Mouse (Mus musculus) mesoderm, embryonic 11.5 days (tissue): Measurements from ENCODE around the gene Cd93.
A peak's percentile ranks its signal among the peaks of the same experiment; 100 is the strongest.

ENCODE experiments used
- DNase-seq: peaks from one replicate; pipeline ENCODE4 v3.0.0-alpha.2; 2012; ENCODE audit warnings: low read depth, low spot score

The Cd93 gene

DNA sequence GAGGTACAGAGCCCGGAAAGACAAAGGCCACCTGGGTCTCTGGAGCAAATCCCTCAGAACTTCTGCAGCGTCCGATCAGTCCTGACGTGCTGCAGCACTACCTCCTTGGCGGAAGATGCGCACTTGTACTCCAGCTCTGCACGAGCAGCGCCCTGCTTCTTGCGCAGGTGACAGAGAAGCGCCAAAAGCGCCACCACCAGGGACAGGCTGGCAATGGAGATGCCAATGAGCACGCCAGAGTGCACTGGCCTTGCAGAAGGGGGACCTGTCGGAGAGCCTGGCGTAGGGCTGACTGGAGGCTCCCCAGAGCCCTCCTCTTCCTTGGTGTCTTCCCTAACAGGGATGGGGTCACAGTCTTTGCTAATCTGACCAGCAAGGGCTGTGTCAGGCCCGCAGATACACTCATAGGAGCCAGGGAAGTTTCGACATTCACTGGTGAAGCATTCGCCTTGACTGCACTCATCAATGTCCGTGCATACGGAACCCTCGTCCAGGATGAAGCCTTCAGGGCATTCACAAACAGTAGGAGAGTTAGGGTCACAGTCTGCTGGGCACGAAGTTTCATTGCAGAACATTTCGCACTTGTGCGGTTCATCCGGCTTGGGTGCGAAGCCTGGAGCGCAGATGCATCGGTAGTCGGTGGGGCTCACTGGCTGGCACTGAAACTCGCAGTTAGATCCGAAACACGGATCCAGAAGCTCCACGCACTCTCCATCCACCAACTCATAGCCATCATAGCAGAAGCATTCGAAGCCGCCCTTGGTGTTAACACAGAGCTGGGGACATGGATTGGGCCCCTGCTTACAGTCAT is 37.0 kb downstream of the Cd93 start:
- DNase-seq, result peak; percentile 37

DNA sequence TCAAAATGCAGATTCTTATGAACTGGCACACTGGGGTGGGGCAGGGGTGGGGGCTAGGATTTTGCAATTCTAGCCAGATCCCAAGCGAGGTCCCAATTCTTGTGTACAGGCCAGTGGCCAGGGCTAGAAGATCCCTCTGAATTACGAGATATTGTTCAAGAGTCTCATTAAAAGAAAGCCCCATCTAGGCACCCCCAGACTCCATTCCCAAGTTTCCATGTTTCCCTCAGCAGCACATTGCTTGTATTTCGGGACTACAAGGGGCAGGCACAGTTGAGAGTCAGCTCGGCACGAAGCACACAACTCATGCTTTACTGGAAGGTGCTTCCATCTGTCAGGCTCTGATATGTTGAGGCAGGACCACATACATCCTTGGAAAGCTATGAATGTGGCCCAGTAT is 38.5 kb downstream of the Cd93 start:
- DNase-seq, result no peak

DNA sequence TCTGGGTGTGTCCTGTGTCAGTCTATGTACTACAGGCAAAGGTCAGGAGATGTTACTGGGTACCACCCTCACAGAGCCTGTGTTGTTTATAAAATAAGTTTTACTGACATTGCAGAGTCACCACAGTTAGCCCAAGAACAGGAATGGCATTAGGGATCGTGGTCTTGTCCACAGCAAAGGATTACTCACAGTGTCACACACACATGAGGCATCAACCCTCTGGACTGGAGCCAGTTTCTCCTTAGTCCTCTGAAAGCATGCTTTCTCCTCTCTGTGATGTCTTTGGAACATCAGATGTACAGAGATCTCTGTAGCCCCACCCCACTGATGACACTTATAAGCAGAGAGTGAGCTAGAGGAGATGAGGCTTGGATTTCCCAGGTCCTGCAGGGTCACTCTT is 41.1 kb downstream of the Cd93 start:
- DNase-seq, result no peak

GRCm38 (mm10) chr2:148398901-148399685 is 44.3 kb downstream of the Cd93 start:
- DNase-seq, result no peak

GRCm38 (mm10) chr2:148397784-148398100 is 45.6 kb downstream of the Cd93 start:
- DNase-seq, result no peak

DNA sequence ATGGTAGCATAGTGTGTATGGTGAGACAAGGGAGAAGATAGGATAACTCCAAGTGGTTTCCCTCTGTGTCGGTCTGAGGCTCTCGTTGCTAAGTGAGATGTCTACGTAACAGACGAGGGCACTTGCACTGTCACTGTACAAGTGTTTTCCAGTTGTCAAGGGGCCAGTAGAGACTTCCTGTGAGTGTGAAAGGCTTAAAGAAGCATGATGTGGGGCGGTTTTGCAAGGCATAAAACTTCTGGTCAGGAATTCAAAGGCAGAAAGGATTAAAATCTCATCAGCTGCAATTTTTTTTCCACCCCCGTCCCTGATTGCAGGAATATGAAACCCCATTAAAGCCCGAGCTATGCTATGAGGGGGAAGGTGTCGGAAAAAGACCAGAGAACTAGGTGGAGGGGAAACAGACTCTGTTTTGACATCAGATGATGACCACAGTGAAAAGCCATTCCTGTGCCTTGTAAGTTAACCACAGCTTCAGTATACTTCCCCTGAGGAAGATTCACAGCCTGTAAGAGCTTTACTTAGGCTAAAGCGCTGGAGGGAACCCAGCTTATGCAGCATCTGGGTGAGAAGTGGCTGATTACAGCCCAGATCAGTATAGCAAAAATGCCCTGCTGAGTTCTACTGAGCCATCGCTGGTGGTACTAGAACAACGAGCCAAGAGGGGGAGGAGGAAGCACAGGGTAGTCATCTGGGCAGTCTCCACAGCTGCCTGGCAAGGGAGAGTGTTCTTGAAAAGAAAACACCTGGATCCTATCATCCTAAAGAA is 46.2 kb downstream of the Cd93 start:
- DNase-seq, result no peak

GRCm38 (mm10) chr2:148396209-148396608 is 47.2 kb downstream of the Cd93 start:
- no peak for DNase-seq

DNA sequence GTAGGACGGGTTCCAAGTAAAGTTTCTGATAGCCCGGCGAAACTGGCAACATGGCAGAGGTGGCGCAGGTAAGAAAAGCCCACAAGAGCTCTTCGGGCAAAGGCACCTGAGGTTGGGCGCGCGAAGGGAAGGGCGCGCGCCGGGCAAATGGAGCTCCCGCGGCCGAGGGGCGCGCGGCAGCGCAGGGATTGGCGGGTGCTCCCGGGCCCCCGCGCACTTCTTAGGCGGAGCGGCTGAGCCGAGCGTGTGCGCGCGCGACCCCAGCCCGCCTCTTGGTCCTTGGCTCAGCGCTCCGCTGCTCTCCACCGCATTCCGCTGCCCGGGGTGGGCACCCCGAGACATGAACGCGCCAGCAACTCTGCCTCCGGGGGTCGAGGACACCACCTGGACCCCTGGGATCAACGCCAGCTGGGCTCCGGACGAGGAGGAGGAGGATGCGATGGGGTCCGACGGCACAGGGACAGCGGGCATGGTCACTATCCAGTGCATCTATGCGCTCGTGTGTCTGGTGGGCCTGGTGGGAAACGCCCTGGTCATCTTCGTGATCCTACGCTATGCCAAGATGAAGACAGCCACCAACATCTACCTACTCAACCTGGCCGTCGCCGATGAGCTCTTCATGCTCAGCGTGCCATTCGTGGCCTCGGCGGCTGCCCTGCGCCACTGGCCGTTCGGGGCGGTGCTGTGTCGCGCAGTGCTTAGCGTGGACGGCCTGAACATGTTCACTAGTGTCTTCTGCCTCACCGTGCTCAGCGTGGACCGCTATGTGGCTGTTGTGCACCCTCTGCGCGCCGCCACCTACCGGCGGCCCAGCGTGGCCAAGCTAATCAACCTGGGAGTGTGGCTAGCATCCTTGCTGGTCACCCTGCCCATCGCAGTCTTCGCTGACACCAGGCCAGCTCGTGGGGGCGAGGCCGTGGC is 48.0 kb downstream of the Cd93 start, which contains the start of gene Sstr4:
TSS of gene Sstr4 (plus strand) at position 214 of the 921 bp plus-strand sequence.
- DNase-seq, result peak; percentile 31

GRCm38 (mm10) chr2:148393846-148394245 is 49.5 kb downstream of the Cd93 start:
- DNase-seq, result no peak

DNA sequence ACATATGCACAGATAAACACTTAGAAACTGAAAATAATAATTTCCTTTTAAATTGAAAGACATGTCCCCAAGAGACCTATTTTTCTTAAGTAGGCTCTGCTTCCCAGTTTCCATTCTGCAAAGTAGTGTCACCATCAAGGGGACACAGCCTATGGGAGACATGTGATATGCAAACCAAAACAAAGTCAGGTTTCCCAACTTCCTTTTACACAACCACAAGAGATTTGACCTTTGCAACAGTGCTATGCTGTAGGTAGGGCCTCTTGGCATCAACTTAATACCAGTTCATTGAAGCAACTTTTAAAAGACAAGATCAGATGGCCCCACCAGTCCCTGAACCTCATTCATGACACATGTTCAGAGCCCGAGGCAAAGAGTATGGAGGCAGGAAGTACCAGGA is 50.2 kb downstream of the Cd93 start:
- DNase-seq, result no peak

- DNase-seq, result no peak
These were observed 55.4 kb downstream of the Cd93 start for GRCm38 (mm10) chr2:148387652-148388581.

DNA sequence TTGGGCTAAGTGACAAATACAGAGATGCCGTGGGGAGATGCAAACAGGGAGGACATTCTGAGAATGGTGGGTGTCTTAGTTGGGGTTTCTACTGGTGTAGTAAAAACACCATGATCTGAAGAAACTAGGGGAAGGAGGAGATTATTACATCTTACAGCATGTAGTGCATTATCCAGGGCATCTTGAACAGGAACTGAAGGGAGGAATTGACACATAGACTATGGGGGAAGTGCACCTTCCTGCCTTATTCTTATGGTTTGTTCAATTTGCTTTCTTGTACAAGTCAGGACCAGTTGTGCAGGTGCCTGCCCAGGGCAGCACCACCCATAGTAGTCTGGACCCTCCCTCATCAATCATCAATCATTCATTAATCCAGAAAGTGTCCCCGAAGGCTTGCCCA is 56.4 kb downstream of the Cd93 start:
- no peak for DNase-seq
